Mouse (Mus musculus) thymus, adult 2 months (tissue): Measurements from ENCODE around the gene Kctd5. TPM values are rescaled to one million over a fixed set of nuclear protein-coding genes. Genes with fewer than 3 reads are reported as not detected.

Experiments used
- DNase-seq: peaks from one replicate; pipeline ENCODE4 v3.0.0; 2021
- H3K27ac ChIP-seq: fragments of 200-500 bp; 2 replicates; pipeline ENCODE4 v1.5.1; 2012; ENCODE audit warnings: low read length, control low read depth; ENCODE audit not compliant: control insufficient read depth, insufficient read depth
- H3K27me3 ChIP-seq: fragments of 200-500 bp; 2 replicates; pipeline ENCODE4 v1.6.1; 2012; ENCODE audit warnings: mild to moderate bottlenecking, low read length, moderate library complexity, mixed read lengths; ENCODE audit not compliant: control insufficient read depth, insufficient read depth
- H3K36me3 ChIP-seq: fragments of 200-500 bp; 2 replicates; pipeline ENCODE4 v1.6.1; 2012; ENCODE audit warnings: mild to moderate bottlenecking, low read length, moderate library complexity; ENCODE audit not compliant: control insufficient read depth, insufficient read depth
- H3K4me1 ChIP-seq: fragments of 200-500 bp; replicated peaks from 2 replicates; pipeline ENCODE4 v1.6.1; 2012; ENCODE audit warnings: low read length; ENCODE audit not compliant: control insufficient read depth, insufficient read depth
- H3K4me3 ChIP-seq: fragments of 200-500 bp; 2 replicates; pipeline ENCODE4 v1.5.1; 2012; ENCODE audit warnings: mild to moderate bottlenecking, low read length, control low read depth, moderate library complexity; ENCODE audit not compliant: control insufficient read depth, insufficient read depth
- CTCF ChIP-seq: fragments of 200-500 bp; IDR thresholded peaks from 2 replicates; pipeline ENCODE4 v1.5.1; 2012; ENCODE audit warnings: mild to moderate bottlenecking, control low read depth, low read length, moderate library complexity, borderline replicate concordance; ENCODE audit not compliant: control insufficient read depth, poor library complexity, insufficient read depth; ENCODE audit errors: extremely low read depth
- POLR2A ChIP-seq: fragments of 200-500 bp; IDR thresholded peaks from 2 replicates; pipeline ENCODE4 v1.6.1; 2012; ENCODE audit warnings: mild to moderate bottlenecking, low read length, control low read depth, moderate library complexity; ENCODE audit not compliant: control insufficient read depth, poor library complexity, insufficient read depth; ENCODE audit errors: extremely low read depth
- WGBS: fragments of 180-500 bp; shearing (Covaris S2); methylation state at CpG from one replicate; pipeline ENCODE4 v1.1.7; 2018; 5-methylcytosine and 5-hydroxymethylcytosine counted together
- polyA plus RNA-seq: library from polyadenylated mRNA; depleted of rRNA; stranded (reverse); fragments of >200 nt; gene quantifications from 2 replicates; pipeline ENCODE4 v1.2.3, GENCODE M21; 2012

The Kctd5 gene
- polyA plus RNA-seq, 1 experiment, result 38.9 TPM

- peaks cover 10% of the 10 kb centered on the region for H3K36me3 ChIP-seq
- no peak overlapping the region for H3K4me3 ChIP-seq
- no peak overlapping the region for H3K27ac ChIP-seq
- H3K27me3 ChIP-seq, result no peaks in the 10 kb centered on the region
- no peak for DNase-seq
- 96% methylated on average over 4 of the region's 4 CpGs for WGBS
- TF ChIP-seq POLR2A (no peak), CTCF (no peak)
- no peaks in the 10 kb centered on the region for H3K4me1 ChIP-seq
Observed at GRCm38 (mm10) chr17:24062459-24063155, 10.7 kb downstream of the Kctd5 start.

GRCm38 (mm10) chr17:24057730-24058245 is 15.5 kb downstream of the Kctd5 start:
- no peak for DNase-seq
- no peak overlapping the region for H3K27ac ChIP-seq
- no peak overlapping the region for H3K4me3 ChIP-seq
- no peaks in the 10 kb centered on the region for H3K27me3 ChIP-seq
- TF ChIP-seq CTCF (no peak), POLR2A (no peak)
- H3K4me1 ChIP-seq, result no peaks in the 10 kb centered on the region
- 94% methylated on average over 5 of the region's 5 CpGs for WGBS
- peaks cover 20% of the 10 kb centered on the region for H3K36me3 ChIP-seq

- no peak for DNase-seq
- Histone ChIP-seq H3K36me3 (peaks cover 20% of the 10 kb centered on the region), H3K4me3 (no peak overlapping the region), H3K4me1 (no peaks in the 10 kb centered on the region), H3K27ac (no peak overlapping the region), H3K27me3 (no peaks in the 10 kb centered on the region)
- WGBS, result 96% methylated on average over 14 of the region's 14 CpGs
- no peak for TF ChIP-seq POLR2A
- no peak for TF ChIP-seq CTCF
Observed at GRCm38 (mm10) chr17:24056636-24057625, 16.4 kb downstream of the Kctd5 start.

GRCm38 (mm10) chr17:24049008-24049407 is 24.3 kb downstream of the Kctd5 start:
- Histone ChIP-seq H3K4me3 (no peak overlapping the region), H3K36me3 (no peaks in the 10 kb centered on the region; the same call in 1 of the 2 replicates), H3K27ac (no peak overlapping the region), H3K27me3 (no peaks in the 10 kb centered on the region), H3K4me1 (no peaks in the 10 kb centered on the region)
- 94% methylated on average over 8 of the region's 8 CpGs for WGBS
- no peak for DNase-seq
- TF ChIP-seq POLR2A (no peak), CTCF (no peak)

- TF ChIP-seq CTCF, result no peak
- TF ChIP-seq POLR2A, result no peak
- DNase-seq, result no peak
- WGBS, result 92% methylated on average over 5 of the region's 5 CpGs
- no peak overlapping the region for H3K4me3 ChIP-seq
- no peak overlapping the region for H3K27ac ChIP-seq
- no peaks in the 10 kb centered on the region; the same call in 1 of the 2 replicates for H3K36me3 ChIP-seq
- H3K27me3 ChIP-seq, result no peaks in the 10 kb centered on the region
- H3K4me1 ChIP-seq, result no peaks in the 10 kb centered on the region
Observed at GRCm38 (mm10) chr17:24048053-24048452, 25.2 kb downstream of the Kctd5 start.

GRCm38 (mm10) chr17:24046026-24046425 is 27.3 kb downstream of the Kctd5 start:
- 38% methylated on average over 5 of the region's 5 CpGs for whole genome bisulfite sequencing
- Histone ChIP-seq H3K27me3 (no peaks in the 10 kb centered on the region), H3K36me3 (no peaks in the 10 kb centered on the region), H3K4me3 (no peak overlapping the region), H3K4me1 (no peaks in the 10 kb centered on the region), H3K27ac (no peak overlapping the region)
- TF ChIP-seq POLR2A (no peak), CTCF (no peak)
- DNase-seq, result no peak
